Mouse (Mus musculus) macrophage (primary cell): ENCODE data around the gene Tex33. TPM values are rescaled to one million over a fixed set of nuclear protein-coding genes. Genes with fewer than 3 reads are reported as not detected.
A peak's percentile ranks its signal among the peaks of the same experiment; 100 is the strongest.

Source experiments
- H3K27ac ChIP-seq: fragments of 350-480 bp; formaldehyde crosslinking; 2 replicates; pipeline ENCODE4 v1.9.0; 2021
- H3K36me3 ChIP-seq: fragments of 350-480 bp; formaldehyde crosslinking; 2 replicates; pipeline ENCODE4 v1.9.0; 2021; ENCODE audit errors: inconsistent target
- H3K4me3 ChIP-seq: fragments of 350-480 bp; formaldehyde crosslinking; 2 replicates; pipeline ENCODE4 v1.9.0; 2021; ENCODE audit errors: inconsistent target
- H3K79me2 ChIP-seq: fragments of 350-480 bp; formaldehyde crosslinking; 2 replicates; pipeline ENCODE4 v1.9.0; 2021; ENCODE audit errors: inconsistent target
- WGBS: methylation state at CpG from one replicate; pipeline ENCODE4 v1.1.7; 2026; ENCODE audit warnings: inconsistent platforms; ENCODE audit not compliant: missing documents; 5-methylcytosine and 5-hydroxymethylcytosine counted together
- polyA plus RNA-seq: library from polyadenylated mRNA; stranded (reverse); fragments of 250-400 nt; gene quantifications from 3 replicates; pipeline ENCODE4 v1.2.4, GENCODE M21; 2018; ENCODE audit warnings: inconsistent platforms

Gene Tex33
- polyA plus RNA-seq, 1 experiment from 2014 or later = not detected

- WGBS = 85% methylated on average over 1 of the region's 1 CpGs
- Histone ChIP-seq H3K79me2 (no peaks in the 10 kb centered on the region), H3K36me3 (no peaks in the 10 kb centered on the region), H3K27ac (no peak overlapping the region), H3K4me3 (no peak overlapping the region)
These were observed 8.2 kb upstream of the Tex33 start for GRCm38 (mm10) chr15:78403896-78404295.

- Histone ChIP-seq H3K4me3 (no peak overlapping the region), H3K79me2 (no peaks in the 10 kb centered on the region), H3K36me3 (no peaks in the 10 kb centered on the region), H3K27ac (no peak overlapping the region)
- 96% methylated on average over 3 of the region's 3 CpGs for WGBS
These were observed 7.6 kb upstream of the Tex33 start for GRCm38 (mm10) chr15:78403301-78403741.

- no peaks in the 10 kb centered on the region for H3K36me3 ChIP-seq
- no peak overlapping the region for H3K4me3 ChIP-seq
- WGBS = 87% methylated on average over 7 of the region's 7 CpGs
- no peaks in the 10 kb centered on the region for H3K79me2 ChIP-seq
- peak overlapping the region; percentile 46; the same call in 1 of the 2 replicates for H3K27ac ChIP-seq
These were observed 6.7 kb upstream of the Tex33 start for GRCm38 (mm10) chr15:78402423-78402822.

GRCm38 (mm10) chr15:78401921-78402320 lies 6.2 kb upstream of the Tex33 start:
- WGBS = 40% methylated on average over 4 of the region's 4 CpGs
- Histone ChIP-seq H3K4me3 (no peak overlapping the region), H3K36me3 (no peaks in the 10 kb centered on the region), H3K79me2 (no peaks in the 10 kb centered on the region), H3K27ac (peak overlapping the region; percentile 46)

- H3K36me3 ChIP-seq = no peaks in the 10 kb centered on the region
- H3K27ac ChIP-seq = peak overlapping the region; percentile 46
- H3K79me2 ChIP-seq = no peaks in the 10 kb centered on the region
- WGBS = 46% methylated on average over 6 of the region's 6 CpGs
- no peak overlapping the region for H3K4me3 ChIP-seq
These were observed 5.6 kb upstream of the Tex33 start for GRCm38 (mm10) chr15:78401345-78401744.

GRCm38 (mm10) chr15:78390855-78391254 lies 4.9 kb downstream of the Tex33 start:
- H3K27ac ChIP-seq = no peak overlapping the region
- WGBS = 70% methylated on average over 3 of the region's 3 CpGs
- H3K4me3 ChIP-seq = no peak overlapping the region
- H3K36me3 ChIP-seq = no peaks in the 10 kb centered on the region
- no peaks in the 10 kb centered on the region for H3K79me2 ChIP-seq

- Histone ChIP-seq H3K36me3 (no peaks in the 10 kb centered on the region), H3K27ac (no peak overlapping the region), H3K79me2 (no peaks in the 10 kb centered on the region), H3K4me3 (no peak overlapping the region)
- WGBS = 78% methylated on average over 1 of the region's 1 CpGs
These were observed 10.1 kb downstream of the Tex33 start for GRCm38 (mm10) chr15:78385564-78385963.

- no peak overlapping the region for H3K27ac ChIP-seq
- H3K79me2 ChIP-seq = no peaks in the 10 kb centered on the region
- 82% methylated on average over 7 of the region's 7 CpGs for WGBS
- no peaks in the 10 kb centered on the region for H3K36me3 ChIP-seq
- no peak overlapping the region for H3K4me3 ChIP-seq
These were observed 11.2 kb downstream of the Tex33 start for GRCm38 (mm10) chr15:78384220-78385116.

GRCm38 (mm10) chr15:78383450-78384219 lies 12.1 kb downstream of the Tex33 start:
- Histone ChIP-seq H3K27ac (no peak overlapping the region), H3K4me3 (no peak overlapping the region), H3K79me2 (no peaks in the 10 kb centered on the region), H3K36me3 (no peaks in the 10 kb centered on the region)
- 80% methylated on average over 11 of the region's 11 CpGs for WGBS

GRCm38 (mm10) chr15:78382115-78382514 lies 13.6 kb downstream of the Tex33 start:
- no peak overlapping the region for H3K27ac ChIP-seq
- no peak overlapping the region for H3K4me3 ChIP-seq
- H3K36me3 ChIP-seq = no peaks in the 10 kb centered on the region
- no peaks in the 10 kb centered on the region for H3K79me2 ChIP-seq
- WGBS = 78% methylated on average over 4 of the region's 4 CpGs

- H3K4me3 ChIP-seq = no peak overlapping the region
- WGBS = 93% methylated on average over 4 of the region's 4 CpGs
- H3K79me2 ChIP-seq = no peaks in the 10 kb centered on the region
- H3K36me3 ChIP-seq = no peaks in the 10 kb centered on the region
- no peak overlapping the region for H3K27ac ChIP-seq
These were observed 15.0 kb downstream of the Tex33 start for GRCm38 (mm10) chr15:78380741-78381140.

- 83% methylated on average over 2 of the region's 2 CpGs for WGBS
- Histone ChIP-seq H3K27ac (no peak overlapping the region), H3K36me3 (no peaks in the 10 kb centered on the region), H3K79me2 (no peaks in the 10 kb centered on the region), H3K4me3 (no peak overlapping the region)
These were observed 15.5 kb downstream of the Tex33 start for GRCm38 (mm10) chr15:78380208-78380607.

GRCm38 (mm10) chr15:78378556-78378955 lies 17.2 kb downstream of the Tex33 start:
- WGBS = 92% methylated on average over 10 of the region's 10 CpGs
- H3K27ac ChIP-seq = no peak overlapping the region
- no peak overlapping the region for H3K4me3 ChIP-seq
- H3K36me3 ChIP-seq = no peaks in the 10 kb centered on the region
- no peaks in the 10 kb centered on the region for H3K79me2 ChIP-seq

- WGBS = 92% methylated on average over 10 of the region's 10 CpGs
- no peak overlapping the region for H3K27ac ChIP-seq
- H3K4me3 ChIP-seq = no peak overlapping the region
- H3K36me3 ChIP-seq = no peaks in the 10 kb centered on the region
- no peaks in the 10 kb centered on the region for H3K79me2 ChIP-seq
These were observed 17.9 kb downstream of the Tex33 start for GRCm38 (mm10) chr15:78377859-78378258.

GRCm38 (mm10) chr15:78374204-78374603 lies 21.5 kb downstream of the Tex33 start:
- Histone ChIP-seq H3K27ac (no peak overlapping the region), H3K79me2 (no peaks in the 10 kb centered on the region), H3K36me3 (no peaks in the 10 kb centered on the region), H3K4me3 (no peak overlapping the region)
- WGBS = 90% methylated on average over 3 of the region's 3 CpGs
